ENCODE assay signal across 26 mouse cellular contexts in the genomic region with DNA sequence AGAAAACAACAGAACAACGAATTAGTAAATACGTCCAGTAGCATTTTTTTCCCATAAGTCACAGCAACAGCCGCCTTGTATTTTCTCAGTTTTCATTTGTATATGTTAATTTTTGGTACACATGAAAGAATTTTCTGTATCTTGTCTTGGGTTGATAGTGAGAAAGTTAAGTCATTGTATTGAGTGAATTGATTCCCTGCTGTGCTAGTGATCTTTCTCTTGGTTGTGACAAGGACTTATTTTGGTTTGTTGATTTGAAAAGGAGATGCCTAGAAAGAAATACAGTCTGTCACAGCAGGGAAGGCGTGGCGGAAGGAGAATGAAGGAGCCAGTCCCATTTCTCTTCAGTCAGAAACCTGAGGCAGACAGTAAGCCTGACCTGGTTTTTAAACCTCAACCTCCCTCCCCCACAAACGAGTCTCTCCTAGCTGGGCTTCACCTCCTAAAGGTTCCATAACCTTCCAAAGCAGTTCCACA.
"Had no signal": no experiment of that assay in that cellular context is flagged by ENCODE, and none has a peak within 500 bp of the region (broad histone marks: within the 10 kb centered on the region; RNA-seq: fewer than 3 reads in every experiment).

No protein-coding gene starts in this region.

- H3K4me3 ChIP-seq: gastrocnemius, adult 2 months; heart, adult 2 months; heart, embryonic 13.5 days; heart, embryonic 15.5 days; hindbrain, embryonic 10.5 days; hindbrain, embryonic 12.5 days; intestine, embryonic 15.5 days; kidney, embryonic 15.5 days; limb, embryonic 10.5 days; limb, embryonic 12.5 days; liver, embryonic 13.5 days; liver, embryonic 15.5 days had no signal

- H3K4me1 ChIP-seq: heart, embryonic 13.5 days; heart, embryonic 15.5 days; hindbrain, embryonic 10.5 days; hindbrain, embryonic 12.5 days; intestine, embryonic 15.5 days; kidney, embryonic 15.5 days; limb, embryonic 10.5 days; limb, embryonic 12.5 days; liver, embryonic 13.5 days; liver, embryonic 15.5 days had no signal

- H3K27me3 ChIP-seq: heart, embryonic 13.5 days; heart, embryonic 15.5 days; hindbrain, embryonic 12.5 days; intestine, embryonic 15.5 days; kidney, embryonic 15.5 days; limb, embryonic 12.5 days; liver, embryonic 13.5 days; liver, embryonic 15.5 days had no signal

- H3K27ac ChIP-seq: gastrocnemius, adult 2 months; heart, adult 2 months; heart, embryonic 13.5 days; heart, embryonic 15.5 days; hindbrain, embryonic 10.5 days; hindbrain, embryonic 12.5 days; hindbrain, embryonic 14.5 days; intestine, embryonic 15.5 days; kidney, embryonic 15.5 days; kidney, postnatal 0 days; limb, embryonic 10.5 days; limb, embryonic 12.5 days; liver, embryonic 13.5 days; liver, embryonic 15.5 days had no signal

- H3K9me3 ChIP-seq: heart, embryonic 13.5 days; heart, embryonic 15.5 days; hindbrain, embryonic 10.5 days; hindbrain, embryonic 12.5 days; intestine, embryonic 15.5 days; kidney, embryonic 15.5 days; limb, embryonic 10.5 days; limb, embryonic 12.5 days; liver, embryonic 13.5 days; liver, embryonic 15.5 days had no signal

- H3K36me3 ChIP-seq: heart, embryonic 13.5 days; heart, embryonic 15.5 days; hindbrain, embryonic 10.5 days; hindbrain, embryonic 12.5 days; intestine, embryonic 15.5 days; kidney, embryonic 15.5 days; limb, embryonic 10.5 days; limb, embryonic 12.5 days; liver, embryonic 13.5 days; liver, embryonic 15.5 days had no signal

- DNase-seq: gastrocnemius, adult 2 months; gastrocnemius, postnatal 10 days; gastrocnemius, postnatal 25 days; heart, adult 2 months; heart, postnatal 14 days; heart, postnatal 36 days; kidney, adult 18-20 months; kidney, adult 8-10 months; kidney, postnatal 14 days; kidney, postnatal 36 days; layer of hippocampus, adult 9-11 months; layer of hippocampus, postnatal 36 days; liver; liver, embryonic 13.5 days; liver, postnatal 0 days had no signal
